Mouse (Mus musculus) heart, postnatal 25 days (tissue): Measurements from ENCODE around the gene Rnf181. TPM values are rescaled to one million over a fixed set of nuclear protein-coding genes. Genes with fewer than 3 reads are reported as not detected.

ENCODE experiments used
- DNase-seq: peaks from one replicate; pipeline ENCODE4 v3.0.0; 2022; ENCODE audit warnings: low spot score
- intact Hi-C: fragments of 180-260 bp; cut with DNase I; formaldehyde crosslinking; loops from one replicate; pipeline ENCODE4 v1.15.1; 2025
- total RNA-seq, 2 experiments: library from RNA; stranded (reverse); gene quantifications; 2 replicates each; pipeline ENCODE4 v1.2.3; 2021

The Rnf181 gene
- total RNA-seq, 2 experiments from 2014 or later, result 33.9 to 41.2 TPM

GRCm38 (mm10) chr6:72362132-72363028 lies 4.4 kb downstream of the Rnf181 start:
- intact Hi-C loops, result loop anchor here (2.0 kb wide), 1 partner anchor 44 kb away; no protein-coding TSS in a partner anchor
- peak; percentile 96 for DNase-seq

DNA sequence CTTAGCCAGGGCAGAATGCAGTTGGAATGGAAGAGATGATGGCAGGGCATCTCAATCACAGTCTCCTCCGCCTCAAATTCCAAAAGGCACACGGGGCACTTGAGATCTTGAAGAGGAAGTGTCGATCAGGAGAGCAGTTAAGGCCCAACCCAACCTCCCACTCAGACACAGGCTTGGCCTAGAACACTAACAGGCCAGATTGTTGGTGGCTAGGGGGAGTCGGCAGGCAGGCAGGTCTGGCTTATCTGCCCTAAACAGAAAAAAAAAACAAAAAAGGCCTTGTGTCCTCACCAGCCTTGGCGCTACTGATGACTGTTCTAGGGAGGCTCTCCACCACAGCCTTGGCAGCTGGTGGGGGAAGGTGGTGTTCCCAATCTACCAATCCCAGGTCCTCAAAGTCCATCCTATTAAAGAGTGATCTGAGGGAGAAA lies 5.6 kb downstream of the Rnf181 start:
- no peak for DNase-seq
- intact Hi-C loops, result no loop called here

DNA sequence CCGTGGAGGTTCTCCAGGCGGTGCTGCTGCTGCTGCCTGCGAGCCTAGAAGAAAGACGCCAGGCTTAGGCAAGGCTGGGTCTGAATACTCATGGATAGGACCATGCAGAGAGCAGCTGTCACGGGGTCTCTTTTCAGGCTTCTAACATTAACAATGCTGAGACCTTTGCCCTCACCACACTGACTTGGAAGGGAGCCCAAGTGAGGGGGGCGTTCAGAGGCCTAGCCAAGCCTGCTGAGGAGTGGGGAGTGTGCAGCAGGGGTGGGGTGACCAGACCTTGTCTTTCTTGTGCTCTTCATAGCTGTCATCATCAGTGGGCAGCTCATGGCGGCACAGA lies 6.2 kb downstream of the Rnf181 start:
- intact Hi-C loops, result no loop called here
- DNase-seq, result no peak

GRCm38 (mm10) chr6:72359891-72360598 lies 6.7 kb downstream of the Rnf181 start:
- intact Hi-C loops, result no loop called here
- DNase-seq, result no peak

DNA sequence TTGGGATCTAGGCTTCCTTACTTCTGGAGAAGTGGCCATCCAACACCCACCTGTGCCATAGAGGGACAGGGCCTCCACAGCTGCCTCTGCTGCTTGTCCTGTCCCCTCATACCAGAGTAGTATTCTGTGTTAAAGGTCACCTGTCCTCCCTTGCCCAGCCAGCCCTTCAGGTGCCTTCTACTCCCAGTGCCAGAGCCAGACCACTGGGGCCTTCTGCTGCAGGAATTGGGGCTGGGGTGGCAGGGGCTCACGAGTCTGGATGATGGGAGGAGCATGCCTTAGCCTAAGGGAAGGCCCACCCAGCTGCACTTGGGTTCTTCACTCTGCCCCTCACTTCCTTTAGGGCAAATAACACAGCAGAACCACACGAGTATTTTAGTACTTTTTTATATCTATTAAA lies 7.4 kb downstream of the Rnf181 start:
- DNase-seq, result no peak
- intact Hi-C loops, result no loop called here

GRCm38 (mm10) chr6:72358086-72358764 lies 8.5 kb downstream of the Rnf181 start:
- intact Hi-C loops, result no loop called here
- DNase-seq, result no peak

DNA sequence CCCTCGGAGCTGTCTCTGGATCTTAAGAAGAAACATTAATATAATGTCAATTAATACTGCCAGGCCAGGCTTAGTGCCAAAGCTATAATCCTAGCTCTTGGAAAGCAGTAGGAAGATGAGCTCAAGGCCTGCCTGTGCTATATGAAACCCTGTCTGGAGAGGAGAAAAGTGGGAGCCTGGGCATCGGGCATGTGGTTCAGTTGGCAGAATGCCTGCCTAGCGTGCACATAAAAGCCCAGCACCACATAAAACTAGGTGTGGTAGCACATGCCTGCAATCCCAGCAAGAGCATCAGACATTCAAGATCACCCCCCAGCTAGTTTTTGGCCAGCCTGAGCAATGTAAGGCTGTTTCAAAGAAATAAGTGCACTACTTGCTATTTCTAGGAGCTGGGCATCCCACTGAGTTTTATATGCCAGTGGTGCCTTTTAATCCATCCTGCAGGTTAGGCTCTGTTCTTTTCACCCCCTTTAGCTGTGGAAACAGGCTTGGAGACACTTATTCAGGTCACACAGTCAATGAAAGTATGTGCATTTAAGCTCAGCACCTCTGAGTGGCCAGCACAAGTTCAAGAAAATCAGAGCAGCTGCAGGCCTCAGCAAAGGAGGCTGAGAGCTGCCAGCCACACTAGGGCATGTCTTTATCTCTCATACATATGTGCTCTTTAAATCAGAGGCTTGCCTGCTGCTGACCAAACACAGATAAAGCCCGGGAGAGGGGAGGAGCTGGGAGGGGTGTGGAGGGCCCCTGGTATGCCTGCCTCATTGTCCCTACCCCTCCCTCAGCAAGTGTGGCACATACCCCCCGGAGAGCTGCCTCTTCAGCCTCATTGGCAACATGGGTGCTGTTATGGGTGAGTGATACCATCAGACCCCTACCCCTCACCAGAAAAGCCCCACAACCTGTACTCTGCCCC lies 9.3 kb downstream of the Rnf181 start:
- DNase-seq, result no peak
- intact Hi-C loops, result no loop called here

DNA sequence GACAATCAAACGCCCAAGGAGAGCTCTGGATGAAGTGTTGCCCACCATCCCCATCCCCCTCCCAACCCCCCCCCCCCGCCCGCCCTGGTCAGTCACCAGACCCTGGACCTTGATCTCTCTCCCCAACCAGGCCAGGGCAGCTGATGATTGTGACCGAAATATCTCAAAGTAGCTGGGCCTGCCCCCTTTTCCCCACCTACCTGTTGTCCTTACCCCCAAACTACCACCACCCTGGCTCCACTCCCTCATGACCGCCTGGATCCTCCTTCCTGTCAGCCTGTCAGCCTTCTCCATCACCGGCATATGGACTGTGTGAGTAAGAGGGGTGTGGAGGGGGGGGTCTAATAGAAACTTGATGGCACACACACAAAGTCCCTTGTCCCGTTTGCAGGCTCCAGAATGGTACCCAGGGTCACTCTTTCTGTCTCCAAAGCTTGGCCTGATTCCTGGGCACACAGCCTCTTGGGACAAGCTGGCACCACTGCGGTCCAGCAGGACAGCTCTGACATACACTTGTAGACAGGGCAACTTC lies 10.7 kb downstream of the Rnf181 start:
- intact Hi-C loops, result no loop called here
- DNase-seq, result no peak

- intact Hi-C loops, result no loop called here
- peak; percentile 77 for DNase-seq
Observed at GRCm38 (mm10) chr6:72355066-72355911, 11.5 kb downstream of the Rnf181 start, which contains the start of gene Tmem150a. TSS of gene Tmem150a (plus strand) at chr6:72355447.

DNA sequence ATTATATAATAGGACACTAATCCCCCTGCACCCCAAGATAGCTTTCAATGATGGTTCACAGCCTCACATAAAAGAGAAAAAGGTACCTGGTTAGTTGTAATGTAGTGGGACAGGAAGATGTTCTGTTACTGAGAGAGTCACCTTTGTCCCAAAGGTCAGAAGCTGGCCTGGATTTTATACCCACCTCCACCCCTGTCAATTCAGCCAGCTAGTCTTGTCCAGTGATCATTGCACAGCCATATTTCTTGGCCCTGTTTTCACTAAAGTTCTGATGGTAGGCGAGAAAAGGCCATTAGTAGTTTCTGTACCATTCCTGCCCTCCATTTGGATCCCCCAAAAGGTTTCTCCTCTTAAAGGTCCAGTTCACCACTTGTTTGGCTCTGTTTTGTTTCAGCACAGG lies 12.7 kb downstream of the Rnf181 start:
- intact Hi-C loops, result no loop called here
- no peak for DNase-seq

- no peak for DNase-seq
- intact Hi-C loops, result no loop called here
Observed at GRCm38 (mm10) chr6:72352636-72353405, 13.9 kb downstream of the Rnf181 start.

- intact Hi-C loops, result no loop called here
- DNase-seq, result no peak
Observed at GRCm38 (mm10) chr6:72350214-72350613, 16.5 kb downstream of the Rnf181 start.

DNA sequence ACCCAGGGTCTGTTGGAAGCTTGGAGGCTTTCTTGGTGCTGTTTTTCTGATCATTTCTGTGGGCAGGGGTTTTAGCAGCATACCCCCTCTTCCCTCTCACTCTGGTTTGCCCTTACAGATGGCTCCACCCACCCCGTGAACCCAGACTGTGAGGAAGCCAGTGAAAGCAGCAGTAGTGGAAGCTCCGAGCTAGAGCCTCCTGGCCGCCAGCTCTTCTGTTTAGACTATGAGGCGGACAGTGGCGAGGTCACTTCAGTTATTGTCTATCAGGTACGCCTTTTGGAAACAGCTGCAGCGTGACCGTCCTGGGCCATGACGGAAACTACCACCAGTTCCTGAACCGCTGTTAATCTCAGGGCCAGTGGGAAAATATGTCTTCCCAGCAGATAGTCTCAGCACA lies 18.3 kb downstream of the Rnf181 start:
- no peak for DNase-seq
- intact Hi-C loops, result no loop called here

- intact Hi-C loops, result no loop called here
- DNase-seq, result peak; percentile 66
Observed at GRCm38 (mm10) chr6:72347166-72347941, 19.4 kb downstream of the Rnf181 start, which contains the start of gene 0610030E20Rik. TSS of gene 0610030E20Rik (plus strand) at chr6:72347317.

GRCm38 (mm10) chr6:72346261-72346660 lies 20.5 kb downstream of the Rnf181 start:
- intact Hi-C loops, result no loop called here
- no peak for DNase-seq

GRCm38 (mm10) chr6:72345633-72346032 lies 21.1 kb downstream of the Rnf181 start:
- intact Hi-C loops, result loop anchor here (2.0 kb wide), 1 partner anchor 61 kb away; no protein-coding TSS in a partner anchor
- no peak for DNase-seq

DNA sequence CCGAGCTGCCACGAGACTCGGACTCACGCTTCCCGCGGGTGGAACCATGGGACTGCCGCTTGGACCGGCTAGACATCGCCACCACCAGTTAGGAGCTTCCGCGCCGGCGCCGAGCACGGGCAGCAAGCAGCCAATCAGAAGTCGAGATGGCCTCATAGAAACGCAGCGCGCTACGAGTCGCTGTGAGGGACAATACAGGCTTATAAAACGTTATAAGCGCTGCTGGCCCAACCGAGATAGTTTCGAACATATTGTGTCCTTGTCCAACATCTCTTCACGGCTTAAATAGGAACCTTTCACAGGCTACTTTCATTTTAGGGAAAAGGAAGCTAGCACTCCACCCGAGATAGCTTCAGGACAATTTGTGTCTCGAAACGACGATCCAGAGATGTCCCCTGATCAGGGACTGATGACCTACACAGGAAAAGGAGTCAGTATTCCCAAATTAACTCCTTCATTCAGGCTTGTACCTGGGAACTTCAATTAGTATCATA lies 21.6 kb downstream of the Rnf181 start, which contains the start of gene Usp39:
Gene Usp39 (minus strand): TSS at position 111 of the 494 bp plus-strand sequence.
- DNase-seq, result peak; percentile 87
- intact Hi-C loops, result loop anchor here (2.0 kb wide), 1 partner anchor 60 kb away; no protein-coding TSS in a partner anchor
